ENCODE assay signal across 9 mouse cellular contexts in the genomic region with DNA sequence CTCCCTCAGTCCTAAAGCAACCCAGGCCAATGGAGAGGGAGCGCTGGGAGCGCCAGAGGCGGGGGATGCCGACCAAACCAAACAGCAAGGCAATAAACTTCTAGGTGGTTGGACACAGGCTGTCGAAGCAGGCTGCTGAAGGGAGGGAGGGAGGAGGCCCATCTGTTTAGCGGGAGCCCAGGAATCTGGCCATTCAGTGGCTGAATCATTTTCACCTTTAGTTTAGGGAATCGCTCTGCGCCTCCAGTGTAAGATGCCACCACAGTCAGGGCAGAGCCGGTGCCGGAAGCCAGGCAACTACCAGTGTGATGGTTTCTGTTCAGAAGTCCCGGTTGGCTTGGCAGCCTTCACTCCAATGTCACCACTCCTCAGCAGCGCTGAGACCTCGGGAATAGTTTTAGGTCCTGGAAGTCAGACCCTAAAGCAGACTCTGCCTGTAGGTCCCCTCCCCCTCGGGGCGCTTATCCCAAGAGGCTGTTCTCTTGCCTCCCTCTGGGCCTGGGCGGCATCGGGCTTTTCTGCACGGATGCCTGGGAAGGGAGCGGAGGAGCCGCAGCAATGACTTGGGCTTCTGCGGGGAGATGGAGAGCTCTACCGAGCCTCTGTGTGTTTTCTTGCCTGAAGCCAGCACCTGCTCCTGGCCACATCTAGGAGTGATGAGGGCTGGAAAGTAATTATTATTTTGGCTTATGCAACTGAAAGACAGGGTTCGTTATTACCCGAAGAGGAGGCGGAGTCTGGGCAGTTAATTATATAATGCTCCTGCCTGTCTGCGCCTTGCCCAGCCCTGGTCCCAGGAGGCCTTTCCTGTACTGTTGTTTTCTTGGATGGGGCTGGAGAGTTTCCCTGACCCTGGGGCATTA. TPM values are rescaled to one million over a fixed set of nuclear protein-coding genes. Genes with fewer than 3 reads are reported as not detected.
DNase-seq lines count a peak whose midpoint lies in the region; ATAC-seq lines count a peak whose summit lies in the region.
"Had no signal": no experiment of that assay in that cellular context is flagged by ENCODE, and none has a peak within 500 bp of the region (broad histone marks: within the 10 kb centered on the region; RNA-seq: fewer than 3 reads in every experiment).

No protein-coding gene starts in this region.

- H3K4me1 ChIP-seq in kidney, embryonic 16.5 days (ENCODE audit: insufficient read depth, low read length), result peaks cover 12% of the 10 kb centered on the region; the same call in 1 of the 2 replicates
- H3K4me1 ChIP-seq in neural tube, embryonic 15.5 days, result peaks cover 34% of the 10 kb centered on the region

- 3% methylated on average over 26 of the region's 26 CpGs for WGBS in kidney, embryonic 16.5 days
- 3% methylated on average over 26 of the region's 26 CpGs for WGBS in neural tube, embryonic 15.5 days

- H3K4me3 ChIP-seq in kidney, embryonic 16.5 days (ENCODE audit: low read length), result no peak overlapping the region
- H3K4me3 ChIP-seq in neural tube, embryonic 15.5 days (replicated peaks), result peak overlapping the region; percentile 73
- H3K4me3 ChIP-seq: erythroblast, embryonic 14.5 days had no signal

- no peaks in the 10 kb centered on the region for H3K36me3 ChIP-seq in kidney, embryonic 16.5 days (ENCODE audit: insufficient read depth, low read length)
- H3K36me3 ChIP-seq in neural tube, embryonic 15.5 days, result no peaks in the 10 kb centered on the region

- H3K27me3 ChIP-seq in kidney, embryonic 16.5 days (ENCODE audit: insufficient read depth, low read length), result peaks cover 67% of the 10 kb centered on the region
- H3K27me3 ChIP-seq in neural tube, embryonic 15.5 days (replicated peaks), result peaks cover 25% of the 10 kb centered on the region

- no peak overlapping the region for H3K9ac ChIP-seq in kidney, embryonic 16.5 days (replicated peaks; ENCODE audit: low read length)
- H3K9ac ChIP-seq in neural tube, embryonic 15.5 days (replicated peaks), result peak overlapping the region; percentile 80

- DNase-seq in kidney, postnatal 10 days, result no peak
- DNase-seq in forelimb bud, embryonic 11.5 days (ENCODE audit: low read depth, low spot score), result peak; percentile 17
- peak; percentile 49 for DNase-seq in left cerebral cortex, adult 11 months (ENCODE audit: low spot score)
- no peak for DNase-seq in thymus, postnatal 36 days
- DNase-seq in spleen, adult 12 weeks (ENCODE audit: low spot score), result no peak

- H3K4me2 ChIP-seq in kidney, embryonic 16.5 days (replicated peaks; ENCODE audit: low read depth, low read length), result no peak overlapping the region
- peak overlapping the region; percentile 85 for H3K4me2 ChIP-seq in neural tube, embryonic 15.5 days

- 0 out of 2 replicates have a peak, but pooled peaks have one; percentile 29 for ATAC-seq in kidney, embryonic 16.5 days (ENCODE audit: low FRiP score, low TSS enrichment)
- no peak for ATAC-seq in neural tube, embryonic 15.5 days (ENCODE audit: low FRiP score)
- ATAC-seq in megakaryocyte-erythroid progenitor cell, adult 5-6 weeks (replicated peaks; ENCODE audit: low FRiP score, low TSS enrichment, poor library complexity, severe bottlenecking), result no peak

- H3K27ac ChIP-seq in kidney, embryonic 16.5 days (ENCODE audit: low read length), result no peak overlapping the region
- H3K27ac ChIP-seq in neural tube, embryonic 15.5 days (replicated peaks), result peak overlapping the region; percentile 71

- no peaks in the 10 kb centered on the region for H3K9me3 ChIP-seq in kidney, embryonic 16.5 days (ENCODE audit: low read length)
- H3K9me3 ChIP-seq in neural tube, embryonic 15.5 days (replicated peaks), result no peaks in the 10 kb centered on the region

RNA-seq across cellular contexts. Expression of a gene that starts 2.3 kb away (rescaled TPM):
- polyA plus RNA-seq in kidney, embryonic 16.5 days (2015; fragmentation: Nextera tagmentation; extraction: Ambion mirVana), result 0.65 and 1.3 TPM in 2 replicates
- 107 and 133 TPM in 2 replicates for polyA plus RNA-seq in neural tube, embryonic 15.5 days (2015; fragmentation: Nextera tagmentation; extraction: Ambion mirVana)
- total RNA-seq in megakaryocyte-erythroid progenitor cell, adult 5-6 weeks (2014; fragmentation: Nextera tagmentation), result not detected in 2 replicates
- 0.04 and 0.14 TPM in 2 replicates for total RNA-seq in megakaryocyte-erythroid progenitor cell, adult 5-6 weeks (2017)
- polyA plus RNA-seq: erythroblast, embryonic 14.5 days had no signal

Comparison
In these comparisons a context has a peak if more than half of its experiments do, and no peak if none do; other contexts are left out.
1. DNase-seq: peak in forelimb bud, embryonic 11.5 days (single experiment) and left cerebral cortex, adult 11 months (single experiment); none in kidney, postnatal 10 days (single experiment), thymus, postnatal 36 days (0 of 2) and spleen, adult 12 weeks (single experiment).
2. RNA of a gene that starts 2.3 kb away (polyA plus RNA-seq): 107 to 133 TPM in neural tube, embryonic 15.5 days; 0.65 to 1.3 TPM in kidney, embryonic 16.5 days; every median in the first group is over 10 times any median in the second.